Mouse (Mus musculus) kidney, postnatal 0 days (tissue): ENCODE data around the gene Mosmo. TPM values are rescaled to one million over a fixed set of nuclear protein-coding genes. Genes with fewer than 3 reads are reported as not detected.

Experiments
- ATAC-seq: fragments of 200-750 bp; cut with Nextera tagmentation; replicated peaks from 2 replicates; pipeline ENCODE4 v1.8.0; 2017; ENCODE audit warnings: low read depth, moderate number of reproducible peaks, moderate TSS enrichment, moderate library complexity; ENCODE audit not compliant: low FRiP score
- DNase-seq: peaks from one replicate; pipeline ENCODE4 v3.0.0-alpha.2; 2016; ENCODE audit warnings: low spot score
- H3K27ac ChIP-seq: fragments of 300-500 bp; sonication (generic); 2 replicates; pipeline ENCODE4 v1.5.1; 2014; ENCODE audit warnings: mild to moderate bottlenecking
- H3K27me3 ChIP-seq: fragments of 300-500 bp; sonication (generic); 2 replicates; pipeline ENCODE4 v1.6.1; 2014; ENCODE audit warnings: low read length, mixed read lengths; ENCODE audit not compliant: insufficient read depth
- H3K36me3 ChIP-seq: fragments of 300-500 bp; sonication (generic); 2 replicates; pipeline ENCODE4 v1.6.1; 2014; ENCODE audit warnings: low read length, mixed read lengths; ENCODE audit not compliant: insufficient read depth
- H3K4me1 ChIP-seq: fragments of 300-500 bp; sonication (generic); replicated peaks from 2 replicates; pipeline ENCODE4 v1.6.1; 2014; ENCODE audit warnings: antibody characterized with exemption, low read length, mixed read lengths; ENCODE audit not compliant: insufficient read depth
- H3K4me2 ChIP-seq: fragments of 300-500 bp; sonication (generic); 2 replicates; pipeline ENCODE4 v1.6.1; 2014; ENCODE audit warnings: mild to moderate bottlenecking, low read length, moderate library complexity, mixed read lengths
- H3K4me3 ChIP-seq: fragments of 300-500 bp; sonication (generic); replicated peaks from 2 replicates; pipeline ENCODE4 v1.5.1; 2014; ENCODE audit warnings: low read depth, low read length
- H3K9ac ChIP-seq: fragments of 300-500 bp; sonication (generic); 2 replicates; pipeline ENCODE4 v1.6.1; 2014; ENCODE audit warnings: low read depth, low read length
- H3K9me3 ChIP-seq: fragments of 300-500 bp; sonication (generic); replicated peaks from 2 replicates; pipeline ENCODE4 v1.6.1; 2016; ENCODE audit warnings: low read length, inconsistent platforms, mixed read lengths
- CTCF ChIP-seq: IDR thresholded peaks from 2 replicates; pipeline ENCODE4 v1.5.1; 2016; ENCODE audit warnings: antibody characterized with exemption, low read depth, mild to moderate bottlenecking, moderate library complexity
- WGBS: fragments of 180-500 bp; shearing (Covaris S2); extraction: QIAGEN DNeasy Blood & Tissue Kit; methylation state at CpG from one replicate; pipeline ENCODE4 v1.1.7; 2014; 5-methylcytosine and 5-hydroxymethylcytosine counted together
- polyA plus RNA-seq: library from polyadenylated mRNA; unstranded; fragments of >200 nt; fragmentation: Nextera tagmentation; extraction: Ambion mirVana; gene quantifications from 2 replicates; pipeline ENCODE4 v1.2.1, GENCODE M21; 2015

The Mosmo gene
- polyA plus RNA-seq, 1 experiment from 2014 or later = 16.2 TPM

- 72% methylated on average over 2 of the region's 2 CpGs for WGBS
- ATAC-seq (no peak), DNase-seq (no peak)
- Histone ChIP-seq H3K4me1 (no peaks in the 10 kb centered on the region), H3K27me3 (no peaks in the 10 kb centered on the region), H3K4me2 (no peak overlapping the region), H3K4me3 (no peak overlapping the region), H3K9me3 (no peaks in the 10 kb centered on the region), H3K9ac (no peak overlapping the region), H3K27ac (no peak overlapping the region), H3K36me3 (no peaks in the 10 kb centered on the region)
- TF ChIP-seq CTCF = no peak
Observed at GRCm38 (mm10) chr7:120778012-120778411, 100.6 kb downstream of the Mosmo start.

Other genes starting within 250 kb of the Mosmo start
- gene Uqcrc2, start 42.4 kb upstream of the Mosmo start, polyA plus RNA-seq = 326 and 329 TPM in 2 replicates
- 0.18 and 0.32 TPM in 2 replicates for gene Pdzd9, start 7.3 kb upstream of the Mosmo start, polyA plus RNA-seq
- gene Vwa3a, start 61.7 kb downstream of the Mosmo start, polyA plus RNA-seq = 0.13 and 0.15 TPM in 2 replicates
- gene Gm5737, start 134.7 kb downstream of the Mosmo start, polyA plus RNA-seq = not detected in 2 replicates
- gene Eef2k, start 165.2 kb downstream of the Mosmo start, polyA plus RNA-seq = 13.8 and 14.9 TPM in 2 replicates
- gene Polr3e, start 240.1 kb downstream of the Mosmo start, polyA plus RNA-seq = 31.8 and 34.0 TPM in 2 replicates